Mouse (Mus musculus) adrenal gland, postnatal 14 days (tissue): ENCODE data around the gene Ambra1. TPM values are rescaled to one million over a fixed set of nuclear protein-coding genes. Genes with fewer than 3 reads are reported as not detected.
A peak's percentile ranks its signal among the peaks of the same experiment; 100 is the strongest.

Experiments
- DNase-seq: peaks from one replicate; pipeline ENCODE4 v3.0.0; 2021; ENCODE audit warnings: mixed read lengths
- total RNA-seq: library from RNA; stranded (reverse); gene quantifications from 2 replicates; pipeline ENCODE4 v1.2.3, GENCODE M21; 2021

Gene Ambra1
- total RNA-seq, 1 experiment from 2014 or later: 31.9 TPM

- DNase-seq: peak; percentile 91
These were observed 191.4 kb downstream of the Ambra1 start for GRCm38 (mm10) chr2:91921181-91921789.

- peak; percentile 77 for DNase-seq
These were observed 192.0 kb downstream of the Ambra1 start for GRCm38 (mm10) chr2:91921790-91922570.

GRCm38 (mm10) chr2:91922586-91923414, 192.9 kb downstream of the Ambra1 start:
- DNase-seq: no peak

GRCm38 (mm10) chr2:91923415-91924337, 193.7 kb downstream of the Ambra1 start:
- DNase-seq: peak; percentile 90

- no peak for DNase-seq
These were observed 194.8 kb downstream of the Ambra1 start for GRCm38 (mm10) chr2:91924726-91925125.

- no peak for DNase-seq
These were observed 195.5 kb downstream of the Ambra1 start for GRCm38 (mm10) chr2:91925442-91925841.

- no peak for DNase-seq
These were observed 197.0 kb downstream of the Ambra1 start, which contains the start of gene Chrm4 for GRCm38 (mm10) chr2:91926949-91927348. Gene Chrm4 (plus strand): TSS chr2:91927249.

GRCm38 (mm10) chr2:91927826-91928533, 198.0 kb downstream of the Ambra1 start:
- DNase-seq: peak; percentile 92

- no peak for DNase-seq
These were observed 198.8 kb downstream of the Ambra1 start for GRCm38 (mm10) chr2:91928534-91929350.

GRCm38 (mm10) chr2:91929455-91929854, 199.5 kb downstream of the Ambra1 start:
- no peak for DNase-seq

GRCm38 (mm10) chr2:91929936-91930335, 200.0 kb downstream of the Ambra1 start:
- DNase-seq: peak; percentile 84

- no peak for DNase-seq
These were observed 200.9 kb downstream of the Ambra1 start for GRCm38 (mm10) chr2:91930761-91931291.

GRCm38 (mm10) chr2:91931328-91932159, 201.6 kb downstream of the Ambra1 start:
- DNase-seq: peak; percentile 58

- peak; percentile 34 for DNase-seq
These were observed 202.3 kb downstream of the Ambra1 start, which contains the start of gene Mdk for GRCm38 (mm10) chr2:91932160-91932711. Gene Mdk (minus strand): TSS chr2:91932297.

- no peak for DNase-seq
These were observed 202.9 kb downstream of the Ambra1 start for GRCm38 (mm10) chr2:91932737-91933350.

GRCm38 (mm10) chr2:91933471-91933870, 203.5 kb downstream of the Ambra1 start:
- no peak for DNase-seq

GRCm38 (mm10) chr2:91934016-91934415, 204.1 kb downstream of the Ambra1 start:
- no peak for DNase-seq
